Mouse (Mus musculus) Muller cell, postnatal 12 days (primary cell): ENCODE data around the gene Dkkl1.

ENCODE experiments used
- DNase-seq: peaks from one replicate; pipeline ENCODE4 v3.0.0-alpha.2; 2015; ENCODE audit errors: inconsistent ontology term

Dkkl1 gene

GRCm38 (mm10) chr7:45168656-45169055, 43.3 kb downstream of the Dkkl1 start:
- DNase-seq: no peak

- DNase-seq: no peak
Measured at GRCm38 (mm10) chr7:45167761-45168445, 44.0 kb downstream of the Dkkl1 start.

- DNase-seq: no peak
Measured at GRCm38 (mm10) chr7:45166950-45167401, 45.0 kb downstream of the Dkkl1 start.

- DNase-seq: no peak
Measured at GRCm38 (mm10) chr7:45165701-45166100, 46.2 kb downstream of the Dkkl1 start.

GRCm38 (mm10) chr7:45164833-45165232, 47.1 kb downstream of the Dkkl1 start:
- no peak for DNase-seq

GRCm38 (mm10) chr7:45163735-45164490, 48.0 kb downstream of the Dkkl1 start, which contains the start of gene Slc17a7:
Gene Slc17a7 (plus strand): TSS chr7:45163949.
- DNase-seq: peak; percentile 46

- DNase-seq: no peak
Measured at GRCm38 (mm10) chr7:45162996-45163615, 48.8 kb downstream of the Dkkl1 start.

GRCm38 (mm10) chr7:45162551-45162950, 49.4 kb downstream of the Dkkl1 start:
- no peak for DNase-seq

GRCm38 (mm10) chr7:45161612-45162473, 50.1 kb downstream of the Dkkl1 start:
- DNase-seq: peak; percentile 90

GRCm38 (mm10) chr7:45160866-45161265, 51.1 kb downstream of the Dkkl1 start:
- no peak for DNase-seq

- DNase-seq: no peak
Measured at GRCm38 (mm10) chr7:45160316-45160800, 51.6 kb downstream of the Dkkl1 start.

- no peak for DNase-seq
Measured at GRCm38 (mm10) chr7:45158991-45159390, 53.0 kb downstream of the Dkkl1 start.
